Mouse (Mus musculus): Measurements from ENCODE around the gene Olfr521. TPM values are rescaled to one million over a fixed set of nuclear protein-coding genes. Genes with fewer than 3 reads are reported as not detected.
"Not testable (repeated sequence)": the region's sequence is repeated elsewhere in the genome, so short reads cannot be mapped to it uniquely, and the experiment has no call there.

The Olfr521 gene
- polyA plus RNA-seq, 1 experiment from 2014 or later, result not detected

- 39% methylated on average over 7 of the region's 7 CpGs for WGBS
- not testable (repeated sequence) for H3K4me1 ChIP-seq; H3K36me3 ChIP-seq; H3K27ac ChIP-seq (replicated peaks); H3K4me3 ChIP-seq; ATAC-seq (ENCODE audit: extremely low read depth, insufficient number of reproducible peaks, low FRiP score, low TSS enrichment); H3K27me3 ChIP-seq (replicated peaks); H3K9ac ChIP-seq; H3K9me3 ChIP-seq; H3K4me2 ChIP-seq
Observed at GRCm38 (mm10) chr7:99807043-99807442, 43.7 kb downstream of the Olfr521 start.

- WGBS, result 76% methylated on average over 2 of the region's 2 CpGs
- peaks cover 21% of the 10 kb centered on the region for H3K36me3 ChIP-seq
- H3K9me3 ChIP-seq, result no peaks in the 10 kb centered on the region
- no peak overlapping the region for H3K4me2 ChIP-seq
- 0 out of 2 replicates have a peak, but pooled peaks cover 3% of the 10 kb centered on the region for H3K4me1 ChIP-seq
- no peaks in the 10 kb centered on the region for H3K27me3 ChIP-seq (replicated peaks)
- H3K9ac ChIP-seq, result no peak overlapping the region
- no peak overlapping the region for H3K4me3 ChIP-seq
- ATAC-seq (ENCODE audit: extremely low read depth, insufficient number of reproducible peaks, low FRiP score, low TSS enrichment), result no peak
- no peak overlapping the region for H3K27ac ChIP-seq (replicated peaks)
Observed at GRCm38 (mm10) chr7:99810814-99811213, 47.5 kb downstream of the Olfr521 start.

- Histone ChIP-seq H3K9ac (no peak overlapping the region), H3K9me3 (no peaks in the 10 kb centered on the region), H3K4me1 (0 out of 2 replicates have a peak, but pooled peaks cover 3% of the 10 kb centered on the region), H3K27me3 (replicated peaks) (no peaks in the 10 kb centered on the region), H3K27ac (replicated peaks) (no peak overlapping the region), H3K36me3 (peaks cover 21% of the 10 kb centered on the region), H3K4me2 (no peak overlapping the region), H3K4me3 (no peak overlapping the region)
- ATAC-seq (ENCODE audit: extremely low read depth, insufficient number of reproducible peaks, low FRiP score, low TSS enrichment), result no peak
- 88% methylated on average over 4 of the region's 4 CpGs for WGBS
Observed at GRCm38 (mm10) chr7:99811661-99812060, 48.4 kb downstream of the Olfr521 start.

DNA sequence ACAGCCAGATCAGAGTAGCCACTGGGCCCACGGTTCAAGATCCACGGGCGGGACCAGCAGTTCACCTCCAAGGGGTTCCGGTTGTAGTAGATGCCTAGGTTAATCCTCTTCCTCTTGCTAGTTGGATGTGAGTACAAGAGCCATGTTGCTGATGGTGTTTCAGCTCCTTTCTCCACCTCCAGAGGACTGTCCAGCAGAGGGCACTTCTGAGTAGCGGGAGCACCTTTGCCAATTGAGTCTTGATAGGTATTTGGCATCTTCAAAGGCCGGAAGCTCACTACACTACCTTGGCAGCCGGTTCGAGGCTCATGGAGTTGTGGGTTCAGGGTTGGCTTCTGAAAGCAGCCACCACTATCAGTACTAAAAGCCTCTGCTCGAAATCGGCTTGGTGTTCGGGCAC is 50.1 kb downstream of the Olfr521 start:
- 79% methylated on average over 11 of the region's 11 CpGs for WGBS

GRCm38 (mm10) chr7:99818181-99818725 is 54.9 kb downstream of the Olfr521 start:
- 20% methylated on average over 9 of the region's 9 CpGs for WGBS
- Histone ChIP-seq H3K4me3 (0 out of 2 replicates have a peak overlapping the region, but pooled peaks have one; percentile 14), H3K9ac (peak overlapping the region; percentile 37; the same call in 1 of the 2 replicates)

More for the DNA sequence above, 50.1 kb downstream of the Olfr521 start:
- Histone ChIP-seq H3K36me3 (peaks cover 21% of the 10 kb centered on the region), H3K4me3 (no peak overlapping the region), H3K27me3 (replicated peaks) (no peaks in the 10 kb centered on the region), H3K4me1 (peaks cover 9% of the 10 kb centered on the region), H3K9ac (no peak overlapping the region), H3K9me3 (no peaks in the 10 kb centered on the region), H3K4me2 (no peak overlapping the region), H3K27ac (replicated peaks) (no peak overlapping the region)
- no peak for ATAC-seq (ENCODE audit: extremely low read depth, insufficient number of reproducible peaks, low FRiP score, low TSS enrichment)

More at GRCm38 (mm10) chr7:99818181-99818725, 54.9 kb downstream of the Olfr521 start:
- Histone ChIP-seq H3K4me2 (peak overlapping the region; percentile 46), H3K36me3 (peaks cover 17% of the 10 kb centered on the region), H3K27ac (replicated peaks) (0 out of 2 replicates have a peak overlapping the region, but pooled peaks have one; percentile 32), H3K4me1 (peaks cover 27% of the 10 kb centered on the region)
- H3K9me3 ChIP-seq; ATAC-seq (ENCODE audit: extremely low read depth, insufficient number of reproducible peaks, low FRiP score, low TSS enrichment); H3K27me3 ChIP-seq (replicated peaks): not testable (repeated sequence)

Other genes starting within 250 kb of the Olfr521 start
- gene Arrb1, start 228.0 kb upstream of the Olfr521 start, polyA plus RNA-seq (2015; fragmentation: Nextera tagmentation; extraction: Ambion mirVana), result 6.8 and 8.4 TPM in 2 replicates
- 0.78 and 1.7 TPM in 2 replicates for gene Tpbgl, start 136.4 kb upstream of the Olfr521 start, polyA plus RNA-seq (2015; fragmentation: Nextera tagmentation; extraction: Ambion mirVana)
- 1.6 TPM in 2 replicates for gene Slco2b1, start 52.2 kb upstream of the Olfr521 start, polyA plus RNA-seq (2015; fragmentation: Nextera tagmentation; extraction: Ambion mirVana)
- not detected in 2 replicates for gene Olfr520, start 33.2 kb upstream of the Olfr521 start, polyA plus RNA-seq (2015; fragmentation: Nextera tagmentation; extraction: Ambion mirVana)
- 3.1 and 3.9 TPM in 2 replicates for gene Neu3, start 64.9 kb downstream of the Olfr521 start, polyA plus RNA-seq (2015; fragmentation: Nextera tagmentation; extraction: Ambion mirVana)
- gene Xrra1, start 95.6 kb downstream of the Olfr521 start, polyA plus RNA-seq (2015; fragmentation: Nextera tagmentation; extraction: Ambion mirVana), result 0.15 and 0.18 TPM in 2 replicates
- gene Spcs2, start 100.0 kb downstream of the Olfr521 start, polyA plus RNA-seq (2015; fragmentation: Nextera tagmentation; extraction: Ambion mirVana), result 187 and 211 TPM in 2 replicates
- 2.7 and 2.8 TPM in 2 replicates for gene Rnf169, start 216.9 kb downstream of the Olfr521 start, polyA plus RNA-seq (2015; fragmentation: Nextera tagmentation; extraction: Ambion mirVana)
- gene Chrdl2, start 242.7 kb downstream of the Olfr521 start, polyA plus RNA-seq (2015; fragmentation: Nextera tagmentation; extraction: Ambion mirVana), result 0.48 and 0.49 TPM in 2 replicates